Comparison of ENCODE assay signal across 7 mouse cellular contexts in the genomic region with DNA sequence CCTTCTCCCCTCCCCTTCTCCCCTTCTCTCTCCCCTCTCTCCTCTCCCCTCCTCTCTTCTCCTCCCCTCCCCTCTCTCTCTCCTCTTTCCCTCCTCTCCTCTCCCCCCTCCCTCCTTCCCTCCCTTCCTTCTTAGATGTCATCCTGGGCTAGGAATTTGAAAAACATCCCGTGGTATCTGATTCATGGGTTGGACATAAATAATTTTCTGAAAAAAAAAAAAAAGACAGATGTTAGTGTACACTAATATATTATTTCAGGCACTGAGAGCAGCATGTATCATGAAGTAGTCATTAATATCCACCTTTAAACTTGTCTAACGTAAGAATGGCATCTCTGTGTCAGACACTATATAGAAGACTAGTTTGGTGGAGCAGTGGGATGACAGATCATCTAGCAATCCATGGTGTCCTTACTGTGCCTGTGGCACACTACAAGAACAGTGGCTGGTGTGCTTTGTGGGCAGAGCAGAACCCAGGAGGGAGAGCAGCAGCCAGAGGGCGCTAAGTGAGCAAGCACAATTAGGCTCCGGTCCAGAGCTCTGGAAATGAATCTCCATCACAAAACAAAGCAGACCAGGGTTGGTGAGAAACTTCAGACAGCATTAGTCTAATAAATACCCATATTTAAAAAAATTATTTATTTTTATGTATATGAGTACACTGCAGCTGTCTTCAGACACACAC. TPM values are rescaled to one million over a fixed set of nuclear protein-coding genes. Genes with fewer than 3 reads are reported as not detected.
A peak's percentile ranks its signal among the peaks of the same experiment; 100 is the strongest.
DNase-seq lines count a peak whose midpoint lies in the region; TF ChIP-seq lines count a peak whose summit lies in the region.

No protein-coding gene starts in this region.

- peak; percentile 8 for DNase-seq in kidney, adult 18-20 months
- no peak for DNase-seq in kidney, adult 9 months
- peak; percentile 25 for DNase-seq in thymus, postnatal 4 days
- no peak for DNase-seq in thymus, postnatal 0 days (ENCODE audit: low spot score)
- DNase-seq in splenic B cell, adult 2 months (ENCODE audit: low read depth, low spot score), result peak; percentile 15
- DNase-seq in gastrocnemius, postnatal 14 days, result no peak

- no peaks in the 10 kb centered on the region for H3K36me3 ChIP-seq in splenic B cell, adult 2 months (ENCODE audit: control insufficient read depth, insufficient read depth, low read length, poor library complexity, severe bottlenecking)

- H3K27ac ChIP-seq in bone marrow macrophage, adult 2 months (ENCODE audit: insufficient read depth, low read depth, low read length), result no peak overlapping the region

- TF ChIP-seq CTCF in bone marrow macrophage, adult 2 months (IDR thresholded peaks at IDR 0.05; ENCODE audit: low read depth, low read length), result peak; percentile 38; the same call in 1 of the 2 replicates

- TF ChIP-seq POLR2A in bone marrow macrophage, adult 2 months (IDR thresholded peaks at IDR 0.05; ENCODE audit: borderline replicate concordance, low read depth, low read length), result no peak

- H3K27me3 ChIP-seq in splenic B cell, adult 2 months (ENCODE audit: control insufficient read depth, insufficient read depth, low read length, poor library complexity, severe bottlenecking), result no peaks in the 10 kb centered on the region

- no peak overlapping the region for H3K4me3 ChIP-seq in bone marrow macrophage, adult 2 months (ENCODE audit: insufficient read depth, low read length)

- H3K4me1 ChIP-seq in bone marrow macrophage, adult 2 months (ENCODE audit: control insufficient read depth, insufficient read depth, low read length), result no peaks in the 10 kb centered on the region

- intact Hi-C loops in gastrocnemius, postnatal 14 days (cut with DNase I; ENCODE audit: low total_unique reads), result no loop called here

RNA-seq across cellular contexts. Expression of gene Slc17a5, which starts 13.3 kb away (rescaled TPM):
- polyA plus RNA-seq in thymus, postnatal 0 days (2015; fragmentation: Nextera tagmentation; extraction: Ambion mirVana), result 12.1 and 14.1 TPM in 2 replicates
- polyA plus RNA-seq in bone marrow macrophage, adult 2 months (2012; ENCODE audit: insufficient read depth, insufficient read length, missing spikeins), result 44.2 and 46.5 TPM in 2 replicates
- 1 to 10 TPM; 3.9 to 4.6 TPM for total RNA-seq in gastrocnemius, postnatal 14 days (2021)

RNA-seq across cellular contexts. Expression of gene Cd109, which starts 14.2 kb away (rescaled TPM):
- polyA plus RNA-seq in thymus, postnatal 0 days (2015; fragmentation: Nextera tagmentation; extraction: Ambion mirVana), result 0.42 and 0.69 TPM in 2 replicates
- 2.8 and 4.1 TPM in 2 replicates for polyA plus RNA-seq in bone marrow macrophage, adult 2 months (2012; ENCODE audit: insufficient read depth, insufficient read length, missing spikeins)
- total RNA-seq in gastrocnemius, postnatal 14 days (2021), result 1 to 10 TPM; 5.7 to 6.1 TPM

Comparison
In these comparisons a context has a peak if more than half of its experiments do, and no peak if none do; other contexts are left out.
1. DNase-seq: peak in kidney, adult 18-20 months (single experiment), thymus, postnatal 4 days (single experiment) and splenic B cell, adult 2 months (single experiment); none in kidney, adult 9 months (single experiment), thymus, postnatal 0 days (single experiment) and gastrocnemius, postnatal 14 days (single experiment).